Mouse (Mus musculus): ENCODE results near the gene Rnf41. TPM values are rescaled to one million over a fixed set of nuclear protein-coding genes. Genes with fewer than 3 reads are reported as not detected.

The Rnf41 gene
- polyA plus RNA-seq, 1 experiment from 2014 or later: 27.0 TPM

DNA sequence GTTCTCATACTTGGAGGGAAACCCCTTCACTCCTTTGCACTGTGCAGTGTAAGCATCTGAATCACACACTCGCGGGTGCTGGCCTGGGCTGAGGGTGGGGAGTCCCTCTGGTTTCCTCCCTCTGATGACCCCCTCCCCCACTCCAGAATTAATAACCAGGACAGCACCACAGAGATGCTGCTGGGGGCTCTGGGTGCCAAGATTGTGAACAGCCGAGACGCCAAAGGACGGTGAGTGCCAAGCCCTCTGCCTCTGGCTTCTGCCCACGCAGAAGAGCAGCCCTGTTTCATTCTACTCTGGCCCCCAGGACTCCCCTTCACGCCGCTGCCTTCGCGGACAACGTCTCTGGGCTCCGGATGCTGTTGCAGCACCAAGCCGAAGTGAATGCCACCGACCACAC, 22.5 kb upstream of the Rnf41 start:
- Histone ChIP-seq H3K9ac (no peak overlapping the region), H3K4me3 (no peak overlapping the region), H3K27ac (replicated peaks) (no peak overlapping the region), H3K36me3 (peaks cover 100% of the 10 kb centered on the region), H3K9me3 (no peaks in the 10 kb centered on the region), H3K4me1 (peaks cover 20% of the 10 kb centered on the region), H3K4me2 (no peak overlapping the region), H3K27me3 (replicated peaks) (no peaks in the 10 kb centered on the region)
- 91% methylated on average over 14 of the region's 14 CpGs for WGBS
- ATAC-seq (ENCODE audit: extremely low read depth, insufficient number of reproducible peaks, low FRiP score, low TSS enrichment): no peak

DNA sequence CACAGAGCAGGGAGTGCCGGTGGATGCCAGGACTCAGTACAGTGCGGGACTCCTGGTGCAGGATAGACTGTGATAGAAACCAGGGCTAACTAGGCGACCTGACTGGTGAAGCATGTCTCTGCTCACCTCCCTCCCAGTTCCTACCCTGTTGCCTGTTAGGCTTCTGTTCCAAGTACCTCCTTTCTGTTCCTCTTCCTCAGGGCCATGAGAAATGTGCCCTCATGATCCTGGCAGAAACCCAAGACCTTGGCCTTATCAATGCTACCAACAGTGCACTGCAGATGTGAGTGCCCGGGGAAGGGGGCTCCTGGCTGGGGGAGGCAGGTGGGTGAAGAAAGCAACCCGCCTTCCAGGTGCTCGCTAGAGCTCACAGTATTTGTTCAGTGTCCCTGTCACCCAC, 21.9 kb upstream of the Rnf41 start:
- no peaks in the 10 kb centered on the region for H3K9me3 ChIP-seq
- H3K27ac ChIP-seq (replicated peaks): no peak overlapping the region
- 65% methylated on average over 6 of the region's 6 CpGs for WGBS
- 0 out of 2 replicates have a peak overlapping the region, but pooled peaks have one; percentile 2 for H3K9ac ChIP-seq
- H3K4me1 ChIP-seq: peaks cover 20% of the 10 kb centered on the region
- H3K36me3 ChIP-seq: peaks cover 100% of the 10 kb centered on the region
- H3K4me3 ChIP-seq: no peak overlapping the region
- H3K27me3 ChIP-seq (replicated peaks): no peaks in the 10 kb centered on the region
- no peak overlapping the region for H3K4me2 ChIP-seq
- no peak for ATAC-seq (ENCODE audit: extremely low read depth, insufficient number of reproducible peaks, low FRiP score, low TSS enrichment)

DNA sequence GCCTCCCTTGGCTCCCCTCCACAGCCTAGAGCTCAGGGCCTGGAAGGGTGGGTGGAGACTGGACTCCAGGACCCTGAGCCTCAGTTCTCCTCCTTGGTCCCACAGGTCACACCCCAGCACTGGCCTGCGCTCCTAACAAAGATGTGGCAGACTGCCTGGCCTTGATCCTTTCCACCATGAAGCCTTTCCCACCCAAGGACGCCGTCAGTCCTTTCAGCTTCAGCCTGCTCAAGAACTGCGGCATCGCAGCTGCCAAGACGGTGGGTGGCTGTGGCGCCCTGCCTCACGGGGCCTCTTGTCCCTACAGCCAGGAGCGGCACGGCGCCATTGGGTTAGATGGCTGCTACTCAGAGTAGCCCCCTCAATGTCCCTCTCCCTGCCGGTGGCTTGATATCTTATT, 21.1 kb upstream of the Rnf41 start:
- H3K27me3 ChIP-seq (replicated peaks): no peaks in the 10 kb centered on the region
- no peaks in the 10 kb centered on the region for H3K9me3 ChIP-seq
- no peak overlapping the region for H3K4me3 ChIP-seq
- H3K4me2 ChIP-seq: no peak overlapping the region
- 89% methylated on average over 12 of the region's 12 CpGs for WGBS
- no peak overlapping the region for H3K27ac ChIP-seq (replicated peaks)
- no peak; the same call in 1 of the 2 replicates for ATAC-seq (ENCODE audit: extremely low read depth, insufficient number of reproducible peaks, low FRiP score, low TSS enrichment)
- H3K9ac ChIP-seq: no peak overlapping the region
- H3K36me3 ChIP-seq: peaks cover 99% of the 10 kb centered on the region
- H3K4me1 ChIP-seq: peaks cover 20% of the 10 kb centered on the region

DNA sequence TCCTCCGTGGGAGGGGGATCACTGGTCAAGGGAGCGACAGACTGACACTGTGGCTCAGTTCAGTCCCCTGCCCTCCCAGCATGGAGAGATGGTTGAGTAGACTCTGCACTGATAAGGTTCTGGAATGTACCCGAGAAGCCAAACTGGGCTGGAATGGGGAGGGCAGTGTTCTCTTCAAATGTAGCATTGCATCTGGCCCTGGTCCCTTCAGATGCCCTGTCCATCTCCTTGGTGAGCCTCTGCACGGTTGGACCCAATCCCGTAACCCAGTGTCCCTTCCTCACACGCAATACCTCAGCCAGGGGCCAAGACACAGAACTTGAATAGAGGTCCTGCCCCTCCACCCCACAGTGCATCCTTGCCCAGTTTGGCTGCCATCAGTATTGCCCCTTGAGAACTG, 19.6 kb upstream of the Rnf41 start:
- no peak for ATAC-seq (ENCODE audit: extremely low read depth, insufficient number of reproducible peaks, low FRiP score, low TSS enrichment)
- H3K4me2 ChIP-seq: no peak overlapping the region
- H3K27me3 ChIP-seq (replicated peaks): no peaks in the 10 kb centered on the region
- no peak overlapping the region for H3K27ac ChIP-seq (replicated peaks)
- H3K4me3 ChIP-seq: no peak overlapping the region
- no peaks in the 10 kb centered on the region for H3K9me3 ChIP-seq
- 51% methylated on average over 6 of the region's 6 CpGs for WGBS
- H3K9ac ChIP-seq: 0 out of 2 replicates have a peak overlapping the region, but pooled peaks have one; percentile 11
- peaks cover 95% of the 10 kb centered on the region for H3K36me3 ChIP-seq
- peaks cover 24% of the 10 kb centered on the region for H3K4me1 ChIP-seq

DNA sequence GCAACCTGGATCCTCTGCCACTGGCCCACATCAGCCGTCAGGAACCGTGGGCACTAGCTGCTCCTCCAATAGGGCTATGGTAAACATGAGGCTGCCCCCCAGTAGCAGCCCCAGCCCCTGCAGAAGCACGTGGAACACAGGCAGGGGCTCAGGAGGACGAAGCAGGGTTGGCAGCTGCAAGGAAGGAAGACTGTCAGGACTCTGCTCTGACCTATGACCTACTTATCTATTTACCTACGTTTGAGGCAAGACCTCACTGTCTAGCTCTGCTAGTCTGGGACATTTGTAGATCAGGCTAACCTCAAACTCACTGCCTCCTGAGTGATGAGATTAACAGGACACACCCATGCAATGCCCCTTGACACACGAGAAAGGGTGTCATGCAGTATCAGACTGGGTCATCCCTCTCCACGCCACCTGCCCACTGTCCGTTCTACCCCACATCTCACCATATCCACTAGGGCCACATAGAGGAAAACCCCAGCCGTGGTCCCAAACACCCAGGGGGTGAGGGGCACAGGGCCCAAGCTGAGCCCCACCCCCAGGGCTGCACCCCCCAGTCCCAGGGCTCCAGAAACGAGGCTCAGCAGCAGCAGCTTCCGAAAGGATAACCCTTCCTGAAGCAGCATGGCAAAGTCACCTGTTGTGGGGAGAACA, 15.3 kb upstream of the Rnf41 start:
- no peak for ATAC-seq (ENCODE audit: extremely low read depth, insufficient number of reproducible peaks, low FRiP score, low TSS enrichment)
- H3K27me3 ChIP-seq (replicated peaks): no peaks in the 10 kb centered on the region
- H3K4me2 ChIP-seq: no peak overlapping the region
- no peak overlapping the region for H3K9ac ChIP-seq
- peaks cover 52% of the 10 kb centered on the region for H3K36me3 ChIP-seq
- no peak overlapping the region for H3K4me3 ChIP-seq
- H3K27ac ChIP-seq (replicated peaks): no peak overlapping the region
- H3K4me1 ChIP-seq: peaks cover 16% of the 10 kb centered on the region
- WGBS: 46% methylated on average over 11 of the region's 11 CpGs
- no peaks in the 10 kb centered on the region for H3K9me3 ChIP-seq

DNA sequence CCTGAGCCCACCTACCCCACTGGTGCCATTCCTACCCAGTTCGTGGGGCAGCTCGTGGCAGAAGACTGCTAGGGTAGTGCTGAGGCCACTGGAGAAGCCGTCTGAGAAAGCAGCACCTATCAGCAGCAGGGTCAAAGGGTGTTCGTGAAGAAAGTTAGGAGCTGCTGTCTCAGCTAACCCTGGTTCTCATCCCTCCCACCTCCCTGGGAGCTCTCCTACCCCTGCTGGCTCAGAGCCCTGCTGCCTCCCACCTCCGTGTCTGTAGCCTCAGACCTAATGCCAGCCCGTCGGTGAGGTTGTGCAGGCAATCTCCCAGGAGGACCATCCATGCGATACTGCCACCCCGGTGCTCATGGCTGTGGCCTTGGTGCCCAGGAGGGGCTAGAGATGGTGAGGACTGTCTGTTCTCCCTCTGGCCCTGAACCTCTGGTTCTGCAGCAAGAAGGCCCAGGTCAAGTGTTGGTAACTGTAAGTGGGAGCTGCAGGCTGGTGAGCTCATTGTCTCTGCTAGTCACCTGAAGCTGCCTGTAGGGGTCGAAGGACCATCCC, 14.7 kb upstream of the Rnf41 start:
- WGBS: 54% methylated on average over 10 of the region's 10 CpGs
- no peak overlapping the region for H3K27ac ChIP-seq (replicated peaks)
- ATAC-seq (ENCODE audit: extremely low read depth, insufficient number of reproducible peaks, low FRiP score, low TSS enrichment): no peak
- H3K4me3 ChIP-seq: no peak overlapping the region
- H3K4me1 ChIP-seq: peaks cover 10% of the 10 kb centered on the region
- H3K9me3 ChIP-seq: no peaks in the 10 kb centered on the region
- no peaks in the 10 kb centered on the region for H3K27me3 ChIP-seq (replicated peaks)
- H3K9ac ChIP-seq: no peak overlapping the region
- H3K36me3 ChIP-seq: peaks cover 45% of the 10 kb centered on the region
- no peak overlapping the region for H3K4me2 ChIP-seq

DNA sequence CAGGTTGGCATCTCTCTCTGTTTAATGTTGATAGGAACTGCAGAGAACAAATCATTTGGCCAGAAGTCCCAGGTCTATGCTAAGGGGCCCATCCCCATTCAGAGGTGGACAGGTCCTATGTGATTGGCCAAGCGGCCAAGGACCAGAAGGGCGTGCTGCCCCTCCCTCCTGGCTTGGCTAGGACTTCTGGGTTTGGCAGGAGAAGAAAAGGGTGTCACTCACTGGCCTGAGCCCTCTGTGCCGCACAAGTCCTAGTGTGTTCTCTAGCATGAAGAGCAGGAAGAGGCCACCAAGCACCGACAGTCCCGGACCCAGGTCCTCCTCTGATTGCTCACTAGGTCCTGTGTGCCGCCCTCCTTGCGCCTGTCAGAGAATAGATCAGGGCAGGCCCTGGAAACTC, 14.0 kb upstream of the Rnf41 start:
- Histone ChIP-seq H3K4me1 (peaks cover 6% of the 10 kb centered on the region; the same call in 1 of the 2 replicates), H3K36me3 (peaks cover 39% of the 10 kb centered on the region), H3K4me2 (no peak overlapping the region), H3K9me3 (no peaks in the 10 kb centered on the region), H3K4me3 (no peak overlapping the region), H3K27me3 (replicated peaks) (no peaks in the 10 kb centered on the region), H3K9ac (no peak overlapping the region), H3K27ac (replicated peaks) (no peak overlapping the region)
- 58% methylated on average over 7 of the region's 7 CpGs for WGBS
- ATAC-seq (ENCODE audit: extremely low read depth, insufficient number of reproducible peaks, low FRiP score, low TSS enrichment): no peak

DNA sequence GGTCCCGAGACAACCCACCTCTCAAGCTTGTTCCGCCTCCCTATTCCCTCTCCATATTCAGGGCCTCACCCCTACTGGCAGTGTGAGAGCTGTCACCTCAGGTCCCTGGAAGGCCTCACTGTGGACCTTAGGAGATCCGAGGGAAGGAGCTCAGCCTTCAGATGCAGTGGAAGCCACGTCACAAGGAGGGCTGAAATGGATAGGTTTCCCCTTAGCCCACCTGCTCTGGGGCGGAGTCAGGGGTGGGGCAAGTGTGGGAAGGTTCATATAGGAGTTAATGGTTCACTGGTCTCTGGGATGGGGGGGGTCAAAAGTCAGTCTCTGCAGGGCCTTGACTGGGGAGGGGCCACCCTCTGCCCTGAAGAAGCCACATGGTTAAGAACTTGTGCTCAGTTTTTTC, 11.1 kb upstream of the Rnf41 start:
- 40% methylated on average over 5 of the region's 5 CpGs for WGBS
- ATAC-seq (ENCODE audit: extremely low read depth, insufficient number of reproducible peaks, low FRiP score, low TSS enrichment): no peak
- no peak overlapping the region for H3K9ac ChIP-seq

DNA sequence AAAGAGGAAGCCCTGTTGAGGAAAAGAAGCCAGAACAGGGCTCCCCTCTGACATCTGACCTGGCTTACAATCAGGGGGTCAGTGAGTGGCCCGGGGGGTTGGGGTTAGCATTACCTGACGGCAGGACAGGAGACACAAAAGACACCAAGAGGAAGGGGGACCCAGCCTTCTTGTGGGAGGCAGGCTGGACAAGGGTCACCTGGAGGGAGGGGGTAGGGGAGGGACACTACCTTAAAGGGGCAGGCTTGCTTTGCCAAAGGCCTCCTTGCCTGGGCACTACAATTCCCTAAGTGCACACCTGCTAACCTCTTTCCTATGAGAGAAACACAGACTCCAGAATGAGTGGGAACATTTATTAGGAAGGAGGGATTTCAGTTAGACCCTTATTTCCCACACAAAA, 10.4 kb upstream of the Rnf41 start, which contains the start of gene Slc39a5:
Slc39a5 (minus strand) TSS at position 174 of the 400 bp plus-strand sequence.
- H3K36me3 ChIP-seq: peaks cover 16% of the 10 kb centered on the region
- H3K27ac ChIP-seq (replicated peaks): no peak within 1 kb of the TSS
- H3K4me3 ChIP-seq: no peak within 1 kb of the TSS
- no peak within 1 kb of the TSS for H3K4me2 ChIP-seq
- H3K4me1 ChIP-seq: peaks cover 4% of the 10 kb centered on the region; the same call in 1 of the 2 replicates
- ATAC-seq (ENCODE audit: extremely low read depth, insufficient number of reproducible peaks, low FRiP score, low TSS enrichment): no peak
- no peaks in the 10 kb centered on the region for H3K9me3 ChIP-seq
- no peak within 1 kb of the TSS for H3K9ac ChIP-seq
- WGBS: 53% methylated on average over 2 of the region's 2 CpGs
- H3K27me3 ChIP-seq (replicated peaks): no peaks in the 10 kb centered on the region

More for the DNA sequence above, 11.1 kb upstream of the Rnf41 start:
- peaks cover 6% of the 10 kb centered on the region; the same call in 1 of the 2 replicates for H3K4me1 ChIP-seq
- H3K27me3 ChIP-seq (replicated peaks): no peaks in the 10 kb centered on the region
- no peak overlapping the region for H3K4me2 ChIP-seq
- no peak overlapping the region for H3K4me3 ChIP-seq
- no peak overlapping the region for H3K27ac ChIP-seq (replicated peaks)
- H3K9me3 ChIP-seq: no peaks in the 10 kb centered on the region
- peaks cover 16% of the 10 kb centered on the region for H3K36me3 ChIP-seq

DNA sequence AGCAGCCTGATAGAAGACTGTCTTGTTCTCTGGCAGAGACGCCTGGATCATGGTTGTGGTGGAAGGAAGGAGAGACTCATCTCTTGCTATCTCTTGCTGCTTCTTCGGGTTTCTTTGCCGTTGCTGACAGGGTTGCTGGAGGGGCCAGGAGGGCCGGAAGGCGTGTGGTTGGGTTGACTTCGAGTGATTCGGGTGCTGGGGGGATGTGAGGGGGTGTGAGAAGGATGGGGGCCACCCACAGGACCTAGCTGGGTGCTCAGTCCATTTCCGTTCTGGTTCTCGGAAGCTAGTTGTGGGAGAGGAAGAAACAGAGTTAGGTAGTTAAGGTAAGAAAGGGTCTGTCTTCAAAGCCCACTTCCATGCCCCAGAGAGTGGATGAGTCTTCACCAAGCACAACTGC, 9.8 kb upstream of the Rnf41 start:
- Histone ChIP-seq H3K9me3 (no peaks in the 10 kb centered on the region), H3K9ac (no peak overlapping the region), H3K4me2 (no peak overlapping the region), H3K4me3 (no peak overlapping the region), H3K27ac (replicated peaks) (no peak overlapping the region), H3K4me1 (0 out of 2 replicates have a peak, but pooled peaks cover 3% of the 10 kb centered on the region), H3K36me3 (peaks cover 18% of the 10 kb centered on the region), H3K27me3 (replicated peaks) (no peaks in the 10 kb centered on the region)
- WGBS: 65% methylated on average over 9 of the region's 9 CpGs
- ATAC-seq (ENCODE audit: extremely low read depth, insufficient number of reproducible peaks, low FRiP score, low TSS enrichment): no peak

DNA sequence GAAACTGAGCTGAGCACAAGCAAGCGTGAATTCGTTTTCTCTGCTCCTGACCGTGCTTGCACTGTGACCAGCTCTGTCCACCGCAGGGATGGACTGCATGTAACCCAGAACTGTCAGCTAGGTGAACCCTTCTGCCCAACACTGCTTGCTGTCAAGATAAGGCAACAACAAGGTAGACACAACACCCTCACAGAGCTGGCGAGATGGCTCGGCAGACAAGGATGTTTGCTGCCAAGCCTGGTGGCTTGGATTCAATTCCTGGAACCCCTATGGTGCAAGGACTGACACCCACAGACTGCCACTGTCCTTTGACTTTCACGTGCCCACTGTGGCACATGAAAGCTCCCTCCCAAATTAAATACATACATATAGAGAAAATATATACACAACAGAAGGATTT, 7.5 kb upstream of the Rnf41 start:
- H3K36me3 ChIP-seq: peaks cover 36% of the 10 kb centered on the region
- WGBS: 80% methylated on average over 7 of the region's 7 CpGs

More for the DNA sequence above, 7.5 kb upstream of the Rnf41 start:
- Histone ChIP-seq H3K4me2 (no peak overlapping the region), H3K27me3 (replicated peaks) (no peaks in the 10 kb centered on the region), H3K9ac (no peak overlapping the region), H3K4me1 (peaks cover 7% of the 10 kb centered on the region), H3K27ac (replicated peaks) (no peak overlapping the region), H3K9me3 (no peaks in the 10 kb centered on the region), H3K4me3 (no peak overlapping the region)
- no peak for ATAC-seq (ENCODE audit: extremely low read depth, insufficient number of reproducible peaks, low FRiP score, low TSS enrichment)

Measured in heart, embryonic 13.5 days (tissue).